In the genomic region with DNA sequence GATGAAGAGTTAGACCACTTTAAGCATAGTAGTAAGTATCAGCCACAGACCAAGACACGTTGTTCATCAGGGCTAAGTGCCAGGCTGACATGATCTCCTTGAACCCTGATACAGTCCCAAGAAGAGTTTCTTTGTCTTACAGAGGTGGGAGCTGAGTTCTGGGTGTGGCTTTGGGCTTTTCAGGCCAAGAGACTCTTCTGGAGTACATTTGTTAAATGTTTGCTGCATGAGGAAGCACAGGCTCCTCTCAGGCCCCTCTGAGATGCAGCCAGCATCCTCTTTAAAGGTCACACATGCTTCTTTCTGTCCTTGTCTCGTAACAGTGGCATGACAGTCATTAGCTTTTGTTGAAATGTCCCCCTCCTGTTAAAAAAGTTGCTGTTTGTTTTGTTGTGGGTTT, we compare ENCODE assay signal across 20 mouse cellular contexts. TPM values are rescaled to one million over a fixed set of nuclear protein-coding genes. Genes with fewer than 3 reads are reported as not detected.
DNase-seq lines count a peak whose midpoint lies in the region; ATAC-seq and TF ChIP-seq lines count a peak whose summit lies in the region.
"Had no signal": no experiment of that assay in that cellular context is flagged by ENCODE, and none has a peak within 500 bp of the region (broad histone marks: within the 10 kb centered on the region; RNA-seq: fewer than 3 reads in every experiment).

No protein-coding gene starts in this region.

- WGBS in heart, embryonic 11.5 days (ENCODE audit: insufficient replicate concordance): 46% methylated on average over 2 of the region's 2 CpGs
- WGBS in forebrain, embryonic 14.5 days: 78% methylated on average over 2 of the region's 2 CpGs

- peaks cover 15% of the 10 kb centered on the region for H3K4me1 ChIP-seq in heart, embryonic 11.5 days (ENCODE audit: control insufficient read depth, insufficient read depth, low read length)
- H3K4me1 ChIP-seq in embryonic fibroblast, embryonic 13.5 days (ENCODE audit: control insufficient read depth, insufficient read depth, low read length): 0 out of 2 replicates have a peak, but pooled peaks cover 3% of the 10 kb centered on the region
- peaks cover 18% of the 10 kb centered on the region for H3K4me1 ChIP-seq in forebrain, embryonic 14.5 days (ENCODE audit: control insufficient read depth, insufficient read depth, low read length)

- H3K4me3 ChIP-seq in heart, embryonic 11.5 days (ENCODE audit: low read depth, low read length): no peak overlapping the region
- no peak overlapping the region for H3K4me3 ChIP-seq in embryonic fibroblast, embryonic 13.5 days (ENCODE audit: insufficient read depth, low read length)
- no peak overlapping the region for H3K4me3 ChIP-seq in forebrain, embryonic 14.5 days (ENCODE audit: low read depth, low read length)
- H3K4me3 ChIP-seq: embryonic facial prominence, embryonic 15.5 days; hindbrain, embryonic 15.5 days had no signal

- no peak overlapping the region for H3K9ac ChIP-seq in heart, embryonic 11.5 days (ENCODE audit: low read depth, low read length)
- H3K9ac ChIP-seq in forebrain, embryonic 14.5 days (ENCODE audit: low read length): no peak overlapping the region
- H3K9ac ChIP-seq: embryonic facial prominence, embryonic 15.5 days; hindbrain, embryonic 15.5 days had no signal

- H3K27me3 ChIP-seq in heart, embryonic 11.5 days (ENCODE audit: control insufficient read depth, insufficient read depth, low read length): no peaks in the 10 kb centered on the region
- no peaks in the 10 kb centered on the region for H3K27me3 ChIP-seq in forebrain, embryonic 14.5 days (replicated peaks; ENCODE audit: control insufficient read depth, insufficient read depth, low read length)
- H3K27me3 ChIP-seq: CH12.LX; embryonic facial prominence, embryonic 15.5 days; hindbrain, embryonic 15.5 days had no signal

- no peaks in the 10 kb centered on the region for H3K36me3 ChIP-seq in heart, embryonic 11.5 days (ENCODE audit: control insufficient read depth, insufficient read depth, low read length)
- H3K36me3 ChIP-seq in forebrain, embryonic 14.5 days (ENCODE audit: control insufficient read depth, insufficient read depth, low read length): no peaks in the 10 kb centered on the region
- H3K36me3 ChIP-seq: embryonic facial prominence, embryonic 15.5 days; G1E; hindbrain, embryonic 15.5 days had no signal

- no peak for TF ChIP-seq CTCF in embryonic fibroblast, embryonic 13.5 days (IDR thresholded peaks at IDR 0.05; ENCODE audit: borderline replicate concordance, insufficient read depth, low read length)

- peak; percentile 86 for DNase-seq in heart, adult 11 months
- DNase-seq in 3134 (ENCODE audit: extremely low read depth, insufficient read length, low spot score): peak; percentile 8
- DNase-seq in NIH3T3 (ENCODE audit: low read depth): peak; percentile 57
- no peak for DNase-seq in forebrain, embryonic 14.5 days (ENCODE audit: low spot score)
- DNase-seq in urinary bladder, postnatal 4 days (ENCODE audit: low spot score in 2 of 2): no peak
- DNase-seq: adrenal gland, adult 2 months; adrenal gland, postnatal 25 days; cerebellum, adult 8-10 months; cerebellum, postnatal 14 days; embryo, embryonic 11 days; gastrocnemius, postnatal 14 days; heart, postnatal 36 days had no signal

- H3K9me3 ChIP-seq in heart, embryonic 11.5 days (replicated peaks; ENCODE audit: control insufficient read depth, low read length): no peaks in the 10 kb centered on the region
- H3K9me3 ChIP-seq in forebrain, embryonic 14.5 days (replicated peaks; ENCODE audit: control insufficient read depth, low read length): no peaks in the 10 kb centered on the region
- H3K9me3 ChIP-seq: embryonic facial prominence, embryonic 15.5 days; G1E; hindbrain, embryonic 15.5 days had no signal

- TF ChIP-seq POLR2A in embryonic fibroblast, embryonic 13.5 days (IDR thresholded peaks at IDR 0.05; ENCODE audit: low read depth, low read length): no peak

- no peak for ATAC-seq in heart, embryonic 11.5 days (replicated peaks; ENCODE audit: insufficient number of reproducible peaks, low FRiP score, low TSS enrichment)
- no peak for ATAC-seq in forebrain, embryonic 14.5 days
- ATAC-seq: forebrain, embryonic 16.5 days; intestine, embryonic 16.5 days had no signal

- no peak overlapping the region for H3K4me2 ChIP-seq in heart, embryonic 11.5 days
- no peak overlapping the region for H3K4me2 ChIP-seq in forebrain, embryonic 14.5 days (ENCODE audit: low read length)
- H3K4me2 ChIP-seq: embryonic facial prominence, embryonic 15.5 days; hindbrain, embryonic 15.5 days had no signal

- H3K27ac ChIP-seq in heart, embryonic 11.5 days (ENCODE audit: low read depth, low read length): no peak overlapping the region
- 0 out of 2 replicates have a peak overlapping the region, but pooled peaks have one; percentile 16 for H3K27ac ChIP-seq in embryonic fibroblast, embryonic 13.5 days (ENCODE audit: insufficient read depth, low read length)
- H3K27ac ChIP-seq in forebrain, embryonic 14.5 days (ENCODE audit: low read depth, low read length): no peak overlapping the region
- H3K27ac ChIP-seq: embryonic facial prominence, embryonic 15.5 days; hindbrain, embryonic 15.5 days had no signal

RNA-seq across cellular contexts. Expression of a gene that starts 38.6 kb away (rescaled TPM):
- polyA plus RNA-seq in heart, embryonic 11.5 days (2014; fragmentation: Nextera tagmentation; extraction: Ambion mirVana): 22.2 and 26.7 TPM in 2 replicates
- 122 and 205 TPM in 2 replicates for polyA plus RNA-seq in embryonic fibroblast, embryonic 13.5 days (2011; ENCODE audit: insufficient read length, low read depth, missing spikeins)
- 26.1 and 33.8 TPM in 2 replicates for polyA plus RNA-seq in forebrain, embryonic 14.5 days (2014; fragmentation: Nextera tagmentation; extraction: Ambion mirVana)

Comparison
In these comparisons a context has a peak if more than half of its experiments do, and no peak if none do; other contexts are left out.
1. DNase-seq: peak in heart, adult 11 months (single experiment), 3134 (single experiment) and NIH3T3 (single experiment); none in forebrain, embryonic 14.5 days (single experiment) and urinary bladder, postnatal 4 days (0 of 2).